Mouse (Mus musculus) liver, adult (tissue): ENCODE measurements around the gene Ramp3.

Experiments used
- GATA4 ChIP-seq: IDR thresholded peaks from 2 replicates; pipeline ENCODE4 v1.6.1; 2014; ENCODE audit warnings: mild to moderate bottlenecking, low read length; ENCODE audit not compliant: insufficient replicate concordance

The Ramp3 gene

GRCm38 (mm10) chr11:6658271-6658670, at the start of gene Ramp3:
TSS of gene Ramp3 (plus strand) at chr11:6658521.
- TF ChIP-seq GATA4, result no peak

GRCm38 (mm10) chr11:6615250-6616205, 42.8 kb upstream of the Ramp3 start:
- TF ChIP-seq GATA4, result no peak

GRCm38 (mm10) chr11:6623704-6624103, 34.6 kb upstream of the Ramp3 start:
- no peak for TF ChIP-seq GATA4

- no peak for TF ChIP-seq GATA4
Measured at GRCm38 (mm10) chr11:6624619-6625382, 33.5 kb upstream of the Ramp3 start.

- TF ChIP-seq GATA4, result peak; percentile 64; the same call in 1 of the 2 replicates
Measured at GRCm38 (mm10) chr11:6625478-6626387, 32.6 kb upstream of the Ramp3 start, which contains the start of gene Tbrg4. TSS of gene Tbrg4 (minus strand) at chr11:6626067.

- TF ChIP-seq GATA4, result no peak
Measured at GRCm38 (mm10) chr11:6626388-6626772, 31.9 kb upstream of the Ramp3 start.

- no peak for TF ChIP-seq GATA4
Measured at GRCm38 (mm10) chr11:6627731-6628130, 30.6 kb upstream of the Ramp3 start.

- no peak for TF ChIP-seq GATA4
Measured at GRCm38 (mm10) chr11:6628568-6628967, 29.8 kb upstream of the Ramp3 start.

GRCm38 (mm10) chr11:6629655-6630054, 28.7 kb upstream of the Ramp3 start:
- no peak for TF ChIP-seq GATA4

- no peak for TF ChIP-seq GATA4
Measured at GRCm38 (mm10) chr11:6636150-6636549, 22.2 kb upstream of the Ramp3 start.

- TF ChIP-seq GATA4, result no peak
Measured at GRCm38 (mm10) chr11:6638537-6638936, 19.8 kb upstream of the Ramp3 start, which contains the start of gene Wap. TSS of gene Wap (minus strand) at chr11:6638637.

- TF ChIP-seq GATA4, result no peak
Measured at GRCm38 (mm10) chr11:6639072-6639471, 19.2 kb upstream of the Ramp3 start.

GRCm38 (mm10) chr11:6644566-6644965, 13.8 kb upstream of the Ramp3 start:
- no peak for TF ChIP-seq GATA4

- no peak for TF ChIP-seq GATA4
Measured at GRCm38 (mm10) chr11:6647831-6648724, 10.2 kb upstream of the Ramp3 start.

- TF ChIP-seq GATA4, result no peak
Measured at GRCm38 (mm10) chr11:6650519-6650918, 7.8 kb upstream of the Ramp3 start.
